Mouse (Mus musculus): Measurements from ENCODE around the gene Tmeff1. TPM values are rescaled to one million over a fixed set of nuclear protein-coding genes. Genes with fewer than 3 reads are reported as not detected.

Gene Tmeff1
- polyA plus RNA-seq (2015; fragmentation: Illumina TruSeq; extraction: RNeasy Lipid Tissue Mini Kit (QIAGEN cat#74804); ENCODE audit: insufficient read depth, low read depth, low replicate concordance) = 1.7 TPM

GRCm38 (mm10) chr4:48584421-48585240 is at the start of gene Tmeff1:
Gene Tmeff1, plus strand, starts transcription at chr4:48585174.

GRCm38 (mm10) chr4:48539841-48540575 is 45.0 kb upstream of the Tmeff1 start, which contains the start of gene Msantd3:
Gene Msantd3, plus strand, starts transcription at chr4:48539935.

GRCm38 (mm10) chr4:48663271-48663670 is 78.3 kb downstream of the Tmeff1 start, which contains the start of gene Cavin4:
Gene Cavin4, plus strand, starts transcription at chr4:48663514.

Other genes with a start within 250 kb of the Tmeff1 start
- gene Tex10, start 111.7 kb upstream of the Tmeff1 start, polyA plus RNA-seq (2015; fragmentation: Illumina TruSeq; extraction: RNeasy Lipid Tissue Mini Kit (QIAGEN cat#74804); ENCODE audit: insufficient read depth, low read depth, low replicate concordance) = 4.5 TPM
- gene Msantd3, start 45.2 kb upstream of the Tmeff1 start, polyA plus RNA-seq (2015; fragmentation: Illumina TruSeq; extraction: RNeasy Lipid Tissue Mini Kit (QIAGEN cat#74804); ENCODE audit: insufficient read depth, low read depth, low replicate concordance) = 2.4 TPM
- gene Cavin4, start 78.3 kb downstream of the Tmeff1 start, polyA plus RNA-seq (2015; fragmentation: Illumina TruSeq; extraction: RNeasy Lipid Tissue Mini Kit (QIAGEN cat#74804); ENCODE audit: insufficient read depth, low read depth, low replicate concordance) = not detected